Mouse (Mus musculus): ENCODE results near the gene Phldb1.
"Not testable (repeated sequence)": the region's sequence is repeated elsewhere in the genome, so short reads cannot be mapped to it uniquely, and the experiment has no call there.

Phldb1 gene

DNA sequence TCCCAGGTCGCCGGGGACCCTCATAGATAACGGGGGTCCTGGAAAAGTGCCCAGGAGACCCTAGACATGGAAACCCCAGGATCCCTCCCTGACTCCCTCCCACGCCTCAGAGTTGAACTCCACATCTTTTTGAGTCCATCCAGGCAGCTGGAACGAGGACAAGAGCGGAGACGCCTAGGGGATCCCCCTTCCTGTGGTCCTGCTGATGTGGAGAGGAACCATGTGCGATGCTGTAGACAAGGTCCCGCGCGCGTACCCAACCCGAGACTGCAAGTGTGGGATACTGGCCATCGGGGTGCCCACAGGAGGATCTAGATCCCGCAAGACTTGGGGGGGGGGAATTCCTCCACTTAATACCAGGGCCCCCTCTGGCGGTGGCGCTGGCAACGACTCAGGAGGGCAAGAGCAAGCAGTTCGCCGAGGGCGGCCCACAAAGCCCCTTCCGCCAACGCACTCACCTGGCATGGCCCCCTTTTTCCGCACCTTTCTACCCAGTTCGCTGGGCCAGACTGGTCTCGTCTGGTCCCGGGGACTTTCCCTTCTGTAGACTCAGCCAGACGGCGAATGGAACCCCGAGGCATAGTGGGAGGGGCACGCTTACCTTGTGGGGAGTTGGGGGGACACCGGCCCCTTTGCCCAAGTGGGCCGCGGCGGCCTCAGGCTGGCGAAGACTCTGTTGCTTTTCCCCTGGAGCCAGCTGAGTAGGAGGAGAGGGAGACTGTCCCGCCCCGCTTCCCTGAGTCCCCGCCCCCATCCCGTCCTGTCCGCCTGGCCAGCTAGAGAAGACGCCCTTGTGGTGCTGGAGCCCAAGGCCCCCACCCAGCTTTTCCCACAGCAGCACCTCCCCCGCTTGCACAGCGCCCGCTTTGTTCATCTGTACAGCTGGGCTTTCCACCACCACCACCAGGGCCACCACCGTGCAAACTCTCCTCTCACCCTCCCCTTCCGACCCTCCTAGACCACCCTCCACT is at the start of gene Phldb1:
TSS of gene Phldb1 (minus strand) at position 675 of the 971 bp plus-strand sequence.
- peak; percentile 68 to 70 for DNase-seq

DNA sequence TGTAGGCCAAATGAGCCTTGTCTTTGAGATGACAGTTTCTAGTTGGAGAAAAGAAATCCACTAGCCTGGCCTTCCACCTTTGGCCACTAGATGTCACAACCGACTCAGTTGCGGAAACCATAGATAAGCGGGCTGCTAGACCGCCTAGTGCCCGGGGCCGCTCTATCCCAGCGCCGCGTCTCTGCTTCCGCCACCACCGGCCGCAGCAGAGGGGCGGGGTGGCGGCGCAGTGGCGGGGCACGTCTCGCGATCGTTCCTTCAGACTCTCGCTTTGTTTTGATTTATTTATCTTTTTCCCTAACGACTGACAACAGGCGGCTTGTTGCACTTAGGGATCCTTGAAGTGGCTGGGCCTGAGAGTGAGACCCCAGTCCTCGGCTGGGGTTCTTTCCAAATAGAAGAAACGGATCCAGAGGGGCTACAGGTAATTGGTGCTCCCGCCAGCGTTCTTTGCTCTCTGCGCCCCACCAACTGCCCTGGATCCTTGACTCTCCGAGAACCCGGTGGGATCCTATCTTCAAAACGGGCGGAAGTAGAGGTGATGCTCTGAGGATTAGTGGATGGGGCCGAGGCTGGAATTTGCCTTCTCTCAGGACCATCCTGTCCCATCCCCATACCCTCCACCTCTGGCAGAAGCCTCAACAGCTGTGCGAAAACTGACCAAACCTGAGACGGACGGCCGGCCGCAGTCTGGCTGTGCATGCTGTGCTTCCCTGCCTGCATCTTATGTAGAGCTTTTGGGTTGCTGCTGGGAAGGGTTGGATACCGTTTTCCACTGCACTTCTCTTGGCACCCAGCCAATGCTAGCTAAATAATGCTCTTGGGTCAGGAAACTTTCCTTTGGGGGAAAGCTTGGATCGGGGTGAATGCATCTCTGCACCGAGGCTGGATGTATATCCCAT is 38.0 kb upstream of the Phldb1 start:
- DNase-seq, result peak; percentile 94 to 98

DNA sequence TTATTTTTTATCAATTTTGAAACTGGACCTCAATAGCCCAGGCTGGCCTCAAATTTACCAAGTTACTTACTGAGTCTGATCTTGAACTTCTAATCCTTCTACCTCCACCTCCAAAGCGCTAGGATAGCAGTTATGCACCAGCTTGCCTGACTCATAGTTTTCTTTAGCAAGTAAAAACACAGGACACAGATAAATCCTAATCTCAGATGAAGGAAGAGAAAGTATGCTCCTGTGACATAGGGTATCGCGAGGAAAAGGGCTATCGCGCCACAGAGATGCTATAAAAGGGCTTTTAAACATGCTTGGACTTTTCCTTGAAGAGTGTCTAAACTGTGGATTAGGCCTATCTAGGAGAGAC is 37.4 kb upstream of the Phldb1 start:
- DNase-seq, result no peak

DNA sequence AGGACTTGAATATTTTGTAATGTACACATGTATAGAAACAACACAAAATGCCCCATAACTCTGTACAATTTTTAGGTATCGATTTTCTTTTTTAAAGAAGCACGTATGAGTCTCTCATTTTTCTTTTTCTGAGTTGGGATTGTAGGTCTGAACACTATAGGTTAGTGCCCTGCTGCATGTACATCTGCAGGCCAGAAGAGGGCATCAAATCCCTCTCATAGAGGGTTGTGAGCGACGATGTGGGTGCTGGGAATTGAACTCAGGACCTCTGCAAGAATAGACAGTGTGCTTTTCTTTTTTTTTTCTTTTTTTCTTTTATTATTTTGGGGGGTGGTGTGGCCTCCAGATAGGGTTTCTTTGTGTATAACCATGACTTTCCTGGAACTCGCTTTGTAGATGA is 36.4 kb upstream of the Phldb1 start:
- DNase-seq, result no peak

DNA sequence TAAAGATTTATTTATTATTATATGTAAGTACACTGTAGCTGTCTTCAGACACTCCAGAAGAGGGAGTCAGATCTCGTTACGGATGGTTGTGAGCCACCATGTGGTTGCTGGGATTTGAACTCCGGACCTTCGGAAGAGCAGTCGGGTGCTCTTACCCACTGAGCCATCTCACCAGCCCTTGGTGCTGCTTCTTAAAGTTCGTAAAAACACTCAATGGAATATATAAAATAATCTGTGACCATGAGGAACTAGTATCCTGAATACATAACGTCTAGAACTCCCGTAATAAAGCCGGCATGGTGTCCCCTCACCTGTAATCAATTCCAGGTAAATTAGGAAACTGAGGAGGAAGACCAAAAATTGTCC is 33.0 kb upstream of the Phldb1 start:
- not testable (repeated sequence) for DNase-seq

DNA sequence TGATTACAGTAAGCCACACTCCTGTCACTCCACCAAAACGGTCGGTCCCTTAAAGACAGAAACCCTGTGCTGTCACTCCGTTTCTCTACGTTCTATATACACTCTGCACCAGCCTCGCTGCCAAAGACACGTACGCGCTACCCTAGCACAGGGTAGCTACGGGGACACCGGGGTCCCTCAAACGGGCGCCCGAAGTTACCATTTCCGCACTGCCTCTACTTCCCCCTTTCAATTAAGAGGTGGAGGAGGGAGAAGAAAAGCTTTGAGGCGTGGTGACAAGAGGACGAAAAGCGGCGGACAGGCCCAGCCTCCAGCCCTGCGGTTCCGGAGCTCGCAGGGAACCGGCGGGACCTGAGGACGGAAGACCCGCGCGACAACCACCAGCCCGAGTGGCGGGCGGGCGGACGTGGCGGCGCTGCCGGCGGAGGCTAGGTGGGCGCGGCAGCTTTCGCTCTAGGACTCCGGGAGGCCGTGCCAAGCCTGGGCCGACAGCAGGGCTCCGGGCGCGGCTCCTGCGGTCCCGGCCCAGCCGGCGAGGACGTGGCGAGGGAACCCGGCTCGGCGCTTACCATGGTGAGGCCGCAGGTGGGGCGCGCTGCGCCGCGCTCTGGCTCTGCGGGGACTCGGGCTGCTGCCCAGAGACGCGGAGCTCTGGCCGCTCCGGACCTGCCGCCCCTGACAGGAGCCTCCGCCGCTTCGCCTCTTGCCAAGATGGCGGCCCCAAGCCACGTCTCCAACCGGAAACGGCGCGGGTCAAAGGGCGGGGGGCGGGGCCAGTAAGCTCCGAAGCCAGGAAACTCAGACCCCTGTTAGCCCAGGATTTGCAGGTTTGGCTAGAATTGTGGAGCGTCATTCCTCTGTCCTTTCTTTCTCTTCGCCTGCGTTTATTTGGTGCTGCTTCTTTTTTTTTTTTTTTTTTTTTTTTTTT is 32.4 kb upstream of the Phldb1 start, which contains the start of the genes Arcn1 and Ift46:
TSS of gene Arcn1 (minus strand) at position 745 of the 928 bp plus-strand sequence.
TSS of gene Ift46 (plus strand) at position 808 of the 928 bp plus-strand sequence.
- DNase-seq, result peak; percentile 73 to 78

DNA sequence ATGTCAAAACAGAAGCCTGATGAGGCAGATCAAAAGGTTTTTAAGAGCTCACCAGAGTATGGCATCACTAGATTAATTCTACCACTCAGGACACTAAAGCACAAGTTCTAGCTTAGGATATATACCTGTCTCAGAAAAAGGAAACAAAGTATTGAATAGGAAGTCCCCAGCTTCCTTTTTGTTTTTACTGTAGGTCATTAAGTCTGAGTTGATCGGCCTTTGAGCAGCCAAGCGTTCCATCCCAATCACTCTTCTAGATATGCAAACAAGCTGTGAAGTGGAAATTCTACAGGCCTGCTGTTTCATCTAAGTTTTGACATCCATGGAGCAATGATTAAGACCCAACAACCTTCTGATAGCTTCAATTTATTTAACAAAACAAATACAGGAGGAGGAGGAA is 25.9 kb upstream of the Phldb1 start:
- DNase-seq, result no peak

DNA sequence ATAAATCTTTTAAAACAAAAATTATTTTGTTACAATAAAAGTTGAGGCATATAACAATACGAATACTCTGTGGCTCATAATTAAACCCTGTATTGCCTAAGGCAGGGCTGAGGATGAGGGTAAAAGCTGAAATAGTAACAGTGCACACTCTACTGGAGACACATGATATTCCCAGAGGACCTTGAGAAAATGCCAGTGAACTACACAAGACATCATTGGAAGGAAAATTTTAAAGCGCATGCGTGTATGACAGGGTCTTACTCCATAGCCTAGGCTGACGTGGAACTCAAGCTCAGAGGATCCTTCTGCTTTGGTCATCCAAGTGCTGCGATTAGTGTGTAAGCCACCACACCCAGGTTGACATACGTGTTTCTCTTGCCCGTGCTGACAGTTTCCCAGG is 13.5 kb upstream of the Phldb1 start:
- DNase-seq, result no peak

DNA sequence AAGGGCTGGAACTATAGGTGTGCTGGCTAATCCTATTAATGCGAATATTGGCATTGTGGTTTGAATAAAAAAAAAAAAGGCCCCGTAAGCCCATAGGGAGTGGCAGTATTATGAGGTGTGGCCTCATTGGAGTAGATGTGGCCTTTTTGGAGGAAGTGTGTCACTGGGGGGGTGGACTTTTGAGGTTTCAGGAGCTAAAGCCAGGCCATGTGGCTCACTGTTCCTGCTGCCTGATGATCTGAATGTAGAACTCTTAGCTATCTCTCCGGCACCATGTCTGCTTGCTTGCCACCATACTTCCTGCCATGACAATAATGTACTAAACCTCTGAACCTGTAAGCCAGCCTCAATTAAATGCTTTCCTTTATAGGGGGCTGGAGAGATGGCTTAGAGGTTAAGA is 12.3 kb upstream of the Phldb1 start:
- DNase-seq, result no peak

DNA sequence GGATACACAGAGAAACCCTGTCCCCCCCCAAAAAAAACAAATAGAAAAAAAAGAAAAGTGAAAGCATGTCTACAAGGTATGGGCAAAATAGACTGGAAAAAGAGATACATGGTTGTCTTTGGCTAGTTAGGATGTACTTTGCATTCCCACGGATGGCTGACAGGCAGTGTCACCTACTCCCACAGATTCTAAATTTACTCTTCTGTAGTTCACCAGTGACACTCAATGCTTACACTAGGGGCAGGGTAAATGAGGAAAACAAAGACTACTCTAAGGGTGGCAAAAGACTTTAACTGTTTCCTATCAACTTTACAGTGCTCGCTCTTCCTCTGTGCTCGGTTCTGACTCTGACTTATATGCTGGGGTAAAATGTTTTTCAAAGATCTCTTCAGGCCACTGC is 11.7 kb upstream of the Phldb1 start:
- no peak for DNase-seq

DNA sequence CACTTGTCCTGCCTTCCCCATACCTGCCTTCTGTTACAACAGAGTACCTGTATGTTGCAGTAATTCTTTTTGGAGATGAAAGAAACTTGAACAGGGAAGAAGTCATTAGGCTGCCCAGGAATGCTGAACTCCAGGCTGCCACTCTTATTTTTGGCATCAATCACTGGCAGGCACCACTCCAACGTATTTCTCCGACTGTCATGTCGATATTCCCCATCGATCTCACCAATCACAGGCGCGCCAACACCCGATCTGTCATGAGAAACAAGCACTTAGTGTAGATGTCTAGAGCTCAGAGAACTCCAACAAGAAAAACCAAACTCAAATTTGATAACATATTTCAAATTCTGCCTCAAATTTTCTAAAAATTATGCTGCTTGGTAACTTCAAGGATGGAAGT is 10.4 kb upstream of the Phldb1 start:
- DNase-seq, result no peak

DNA sequence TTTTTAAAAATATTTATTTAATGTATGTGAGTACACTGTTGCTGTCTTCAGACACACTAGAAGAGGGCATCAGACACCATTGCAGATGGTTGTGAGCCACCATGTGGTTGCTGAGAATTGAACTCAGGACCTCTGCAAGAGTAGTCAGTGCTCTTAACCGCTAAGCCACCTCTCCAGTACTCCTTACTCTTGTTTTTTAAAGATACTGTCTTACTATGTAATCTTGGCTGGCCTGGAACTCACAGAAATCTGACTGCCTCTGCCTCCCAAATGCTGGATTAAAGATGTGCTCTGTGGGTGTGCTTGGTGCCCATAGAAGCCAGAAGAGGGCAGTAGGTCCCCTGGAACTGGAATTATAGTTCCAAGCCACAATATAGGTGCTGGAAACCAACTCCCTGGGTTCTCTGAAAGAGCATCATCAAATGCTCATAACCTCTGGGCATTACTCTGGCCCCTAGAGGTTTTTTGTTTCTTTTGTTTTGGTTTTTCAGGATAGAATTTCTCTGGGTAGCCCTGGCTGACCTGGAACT is 5.7 kb upstream of the Phldb1 start:
- no peak for DNase-seq

DNA sequence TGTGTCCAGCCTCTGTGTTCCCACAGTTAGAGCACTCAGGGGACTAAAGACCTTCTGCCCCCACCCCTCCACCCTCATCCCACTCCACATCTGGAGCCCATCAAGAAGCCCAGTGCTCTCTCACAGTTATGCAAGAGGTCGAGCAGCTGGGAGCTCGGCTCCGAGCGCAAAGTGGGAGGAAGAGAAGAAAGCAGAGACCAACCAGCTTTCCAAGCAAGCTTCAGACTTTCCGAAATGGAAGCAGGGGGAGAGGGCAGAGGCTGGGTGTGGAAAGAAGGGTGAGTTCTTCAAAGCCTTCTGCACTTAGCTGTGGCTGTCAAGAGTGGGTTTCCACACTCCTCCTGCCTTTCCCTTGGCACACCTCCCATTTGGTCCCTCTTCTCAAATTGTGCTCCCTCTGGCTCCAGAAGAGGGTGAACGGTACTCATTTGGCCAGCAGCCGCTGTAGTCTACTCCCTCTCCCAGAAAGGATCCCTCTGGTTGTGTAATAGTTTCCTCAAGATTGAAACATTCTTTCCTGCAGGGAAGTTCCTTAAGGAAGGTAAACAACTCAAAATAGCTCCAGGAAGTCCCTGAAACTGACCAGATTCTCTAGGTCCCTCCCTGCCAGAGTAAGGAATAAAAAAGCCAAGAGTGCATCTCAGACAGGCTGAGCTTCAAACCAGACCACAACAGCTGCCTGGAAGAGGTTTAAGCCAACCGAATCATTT is 2.4 kb upstream of the Phldb1 start:
- DNase-seq, result peak; percentile 47 to 59

DNA sequence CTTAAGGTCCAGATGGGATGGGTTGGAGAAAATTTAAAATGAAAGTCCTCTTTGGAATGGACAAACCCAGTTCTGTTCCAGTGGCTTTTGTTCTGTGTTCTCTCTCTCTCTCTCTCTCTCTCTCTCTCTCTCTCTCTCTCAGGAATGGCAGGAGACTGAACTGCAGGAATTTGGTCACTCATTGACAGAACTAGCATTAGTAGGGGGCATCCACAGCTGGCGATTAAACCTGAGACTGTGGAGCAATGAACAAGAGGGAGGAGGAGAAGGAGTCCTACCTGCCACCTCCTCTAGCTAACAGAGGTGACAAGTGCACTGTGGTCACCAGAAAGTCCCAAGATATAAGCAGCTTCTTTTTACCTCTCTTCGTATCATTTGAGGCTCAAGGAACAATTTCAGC is 1.3 kb upstream of the Phldb1 start:
- DNase-seq, result peak; percentile 52 to 67

DNA sequence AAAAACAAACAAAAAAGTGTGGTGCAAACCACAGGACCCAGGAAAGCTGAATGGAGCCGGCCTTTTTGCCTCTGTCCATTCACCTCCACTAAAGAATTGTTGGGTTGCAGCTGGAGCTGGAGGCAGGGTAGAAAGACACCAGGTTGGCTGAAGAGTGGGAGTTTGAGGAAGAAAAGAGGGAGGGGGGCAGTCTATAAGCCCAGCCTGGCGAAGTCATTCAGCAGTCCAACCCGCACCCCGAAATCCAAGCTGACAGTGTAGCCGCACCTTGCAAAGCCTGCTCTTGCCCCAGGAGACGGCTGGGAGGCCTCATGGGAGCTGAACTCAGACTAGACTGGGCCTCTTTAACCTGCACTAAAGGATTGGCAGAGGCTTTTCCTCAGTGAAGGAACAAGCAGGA is 888 bp upstream of the Phldb1 start:
- no peak for DNase-seq

DNA sequence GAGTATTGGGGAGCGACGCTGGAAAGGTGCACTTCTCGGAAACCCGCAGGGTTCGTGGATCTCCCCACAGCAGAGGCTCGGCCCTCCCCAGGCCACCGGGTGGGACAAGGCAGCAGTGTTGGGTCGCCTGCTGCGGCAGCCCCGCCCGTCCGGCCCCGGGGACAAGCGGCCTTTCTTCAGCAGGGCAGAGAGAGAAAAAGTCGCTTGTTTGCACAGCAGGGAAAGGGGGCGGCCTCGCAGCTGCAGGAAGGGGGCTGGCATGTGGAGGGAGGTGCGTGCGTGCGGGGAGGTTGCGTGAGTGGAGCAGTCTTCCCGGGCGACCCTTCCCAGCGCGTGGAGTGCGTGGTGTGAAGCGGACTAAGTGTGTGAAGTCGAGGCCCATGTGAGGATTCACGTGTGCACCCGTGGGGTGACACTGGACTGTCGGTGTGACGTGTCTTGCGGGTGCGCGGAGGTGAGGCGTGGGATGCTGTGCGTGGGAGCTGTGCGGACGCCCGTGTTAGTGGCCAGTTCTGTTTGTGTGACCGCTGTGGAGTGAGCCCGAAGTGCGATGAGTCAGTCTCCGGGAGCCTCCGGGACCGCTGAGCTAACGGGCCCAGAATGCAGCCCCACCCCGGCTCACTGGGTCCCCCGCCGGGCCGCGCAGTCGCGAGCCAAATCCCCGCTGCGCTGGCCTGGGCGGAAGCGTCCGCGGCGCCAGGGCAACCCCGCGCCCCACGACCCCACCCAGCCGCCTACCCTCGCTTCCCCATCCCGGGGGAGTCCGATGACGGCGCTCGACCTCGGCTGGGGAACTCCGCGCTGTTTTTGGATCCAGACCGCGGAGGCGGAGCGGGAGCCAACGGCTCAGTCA is 1.1 kb downstream of the Phldb1 start:
- peak in 1 of 2 experiments; percentile 40 for DNase-seq

DNA sequence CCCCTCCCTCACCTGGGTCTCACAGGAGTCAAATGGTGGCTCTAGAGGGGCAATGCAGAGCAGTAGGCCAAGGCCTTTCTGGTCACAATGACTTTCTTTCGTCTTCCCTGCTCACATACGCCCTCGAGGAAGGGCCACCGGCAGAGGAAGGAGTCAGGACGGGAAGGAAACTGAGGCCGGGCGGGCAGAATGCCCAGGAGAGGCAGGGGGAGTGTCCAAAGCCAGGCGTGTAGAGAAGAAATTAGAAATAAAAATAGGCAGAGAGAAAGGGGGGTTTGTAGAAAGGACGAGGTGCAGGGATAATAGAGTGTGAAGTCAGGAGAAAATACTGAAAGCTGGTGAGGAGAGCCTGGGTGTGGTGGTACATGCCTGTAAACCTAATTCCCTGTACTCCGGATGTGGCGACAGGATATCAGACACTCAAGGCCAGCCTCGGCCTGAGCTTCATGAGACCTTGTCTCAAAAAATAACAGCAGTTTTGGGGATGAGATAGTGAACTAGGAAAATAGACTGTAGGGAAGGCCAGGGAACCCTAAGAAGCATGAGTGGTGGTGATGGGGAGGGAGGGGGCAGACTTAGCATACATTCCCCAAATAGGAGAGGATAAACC is 2.0 kb downstream of the Phldb1 start:
- DNase-seq, result no peak

DNA sequence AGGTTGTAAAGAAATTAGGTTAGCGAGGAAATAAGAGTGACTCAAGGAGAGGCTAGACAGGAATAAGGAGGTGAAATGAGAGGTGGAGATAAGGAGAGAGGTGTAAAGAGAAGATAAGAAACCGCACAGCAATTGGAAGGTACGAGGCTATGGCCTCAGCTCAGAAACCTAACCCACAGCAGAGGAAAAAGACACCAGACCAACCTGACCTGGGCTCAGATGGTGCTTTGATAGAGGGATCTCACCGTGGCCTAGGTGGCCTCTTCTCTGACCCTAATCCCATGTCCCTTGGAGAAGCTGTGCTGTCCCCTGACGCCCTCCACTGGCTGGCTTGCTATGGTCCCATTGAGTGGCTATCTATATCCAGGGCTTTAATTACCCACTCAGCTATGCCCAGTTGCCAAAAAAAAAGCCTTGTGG is 2.9 kb downstream of the Phldb1 start:
- DNase-seq, result no peak

DNA sequence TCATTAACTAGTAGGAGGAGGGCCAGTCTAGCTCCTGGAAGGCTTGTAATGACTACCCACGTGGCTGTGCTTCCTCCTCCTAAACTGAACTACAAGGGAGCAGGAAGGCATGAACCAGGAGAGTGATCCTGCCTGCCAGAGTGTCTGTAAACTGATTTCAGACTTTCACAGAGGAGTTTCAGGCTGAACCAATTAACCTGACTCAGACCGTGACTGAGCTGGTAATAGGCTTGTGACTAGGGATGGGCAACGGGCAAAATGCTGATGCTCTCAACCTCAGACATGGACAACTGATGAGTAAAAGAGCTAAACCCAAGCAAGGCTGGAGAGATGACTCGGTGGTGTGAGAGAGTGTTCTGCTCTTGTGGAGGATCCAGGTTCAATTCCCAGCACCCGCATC is 7.6 kb downstream of the Phldb1 start:
- DNase-seq, result no peak

Measured in kidney, adult 8-10 months (tissue).